Mouse (Mus musculus) small intestine, adult 2 months (tissue): Measurements from ENCODE around the gene Ehd3.

ENCODE experiments used
- CTCF ChIP-seq: fragments of 200-500 bp; IDR thresholded peaks from 2 replicates; pipeline ENCODE4 v1.5.1; 2012; ENCODE audit warnings: low read depth, mild to moderate bottlenecking, control low read depth, inconsistent platforms, low read length, moderate library complexity, mixed read lengths; ENCODE audit not compliant: insufficient replicate concordance, insufficient read length; ENCODE audit errors: extremely low read depth
- POLR2A ChIP-seq: fragments of 200-500 bp; IDR thresholded peaks from 2 replicates; pipeline ENCODE4 v1.6.1; 2012; ENCODE audit warnings: low read depth, mild to moderate bottlenecking, control low read depth, inconsistent platforms, low read length, moderate library complexity

DNA sequence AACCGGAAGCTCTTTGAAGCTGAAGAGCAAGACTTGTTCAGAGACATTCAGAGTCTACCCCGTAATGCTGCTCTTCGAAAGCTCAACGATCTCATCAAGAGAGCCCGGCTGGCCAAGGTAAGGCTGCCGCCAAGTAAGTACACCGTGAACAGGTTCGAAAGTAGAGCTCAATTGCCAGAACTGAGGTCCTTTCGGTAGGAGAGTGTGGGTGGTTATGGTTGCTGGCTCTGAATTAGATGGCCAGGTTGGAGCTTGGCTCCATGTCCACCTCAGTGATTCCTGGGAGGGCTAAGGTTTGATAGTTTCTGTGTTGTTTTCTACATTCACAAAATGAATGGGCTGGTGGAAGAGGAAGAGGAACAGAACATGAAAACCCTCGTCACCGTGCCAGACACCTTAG lies 23.5 kb downstream of the Ehd3 start:
- no peak for TF ChIP-seq POLR2A
- TF ChIP-seq CTCF: no peak
